7 mouse cellular contexts compared by ENCODE assay signal in the genomic region with DNA sequence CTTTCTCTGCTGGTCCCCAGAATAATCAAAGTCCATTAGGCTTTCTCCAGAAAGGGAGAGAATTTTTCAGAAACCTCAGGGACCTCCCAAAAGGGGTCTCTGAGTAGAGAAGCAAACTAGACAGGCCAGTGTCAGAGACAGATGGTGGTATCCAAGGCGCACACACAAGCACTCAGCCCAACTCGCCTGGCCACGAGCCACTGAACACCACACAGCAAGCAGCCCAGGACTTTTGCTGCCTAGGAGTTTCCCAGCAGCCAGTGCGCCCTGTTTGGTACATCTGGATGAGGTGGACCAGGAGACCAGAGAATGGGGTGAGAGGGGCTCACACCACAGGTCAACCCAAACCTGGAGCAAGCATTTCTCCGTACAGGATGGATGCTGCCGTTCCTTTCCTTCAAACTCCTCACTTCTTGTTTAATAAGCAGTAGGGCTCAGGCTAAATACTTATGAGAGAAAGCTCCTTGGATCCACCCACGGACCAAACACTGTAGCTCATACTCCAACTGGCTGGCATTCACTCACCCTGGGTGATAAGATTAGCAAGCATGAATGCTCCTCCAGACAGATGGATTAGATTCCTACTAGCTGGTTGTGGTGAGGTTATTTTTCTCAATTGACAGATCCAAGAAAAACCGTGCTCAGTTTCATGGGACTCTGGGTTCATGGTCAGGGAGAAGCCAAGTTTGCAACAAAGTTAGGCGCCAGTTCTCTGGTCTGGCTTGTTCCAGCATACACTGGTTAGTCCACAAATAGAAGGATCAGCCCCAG. TPM values are rescaled to one million over a fixed set of nuclear protein-coding genes. Genes with fewer than 3 reads are reported as not detected.
A peak's percentile ranks its signal among the peaks of the same experiment; 100 is the strongest.
DNase-seq lines count a peak whose midpoint lies in the region; ATAC-seq and TF ChIP-seq lines count a peak whose summit lies in the region.

No protein-coding gene starts in this region.

- H3K4me2 ChIP-seq in lung, embryonic 14.5 days: peak overlapping the region; percentile 96
- 0 out of 2 replicates have a peak overlapping the region, but pooled peaks have one; percentile 11 for H3K4me2 ChIP-seq in embryonic facial prominence, embryonic 11.5 days (ENCODE audit: low read depth, low read length)
- H3K4me2 ChIP-seq in hindbrain, embryonic 14.5 days (replicated peaks): peak overlapping the region; percentile 71
- peak overlapping the region; percentile 87 for H3K4me2 ChIP-seq in neural tube, embryonic 13.5 days

- no peaks in the 10 kb centered on the region for H3K9me3 ChIP-seq in lung, embryonic 14.5 days (ENCODE audit: low read depth, low read length)
- no peaks in the 10 kb centered on the region for H3K9me3 ChIP-seq in embryonic facial prominence, embryonic 11.5 days (replicated peaks; ENCODE audit: control insufficient read depth, low read length)
- no peaks in the 10 kb centered on the region for H3K9me3 ChIP-seq in hindbrain, embryonic 14.5 days (ENCODE audit: control insufficient read depth, low read length)
- H3K9me3 ChIP-seq in neural tube, embryonic 13.5 days: no peaks in the 10 kb centered on the region

- WGBS in lung, embryonic 14.5 days: 42% methylated on average over 9 of the region's 9 CpGs
- 66% methylated on average over 9 of the region's 9 CpGs for WGBS in embryonic facial prominence, embryonic 11.5 days
- 33% methylated on average over 9 of the region's 9 CpGs for WGBS in hindbrain, embryonic 14.5 days
- 46% methylated on average over 9 of the region's 9 CpGs for WGBS in neural tube, embryonic 13.5 days

- no peaks in the 10 kb centered on the region for H3K36me3 ChIP-seq in lung, embryonic 14.5 days (ENCODE audit: insufficient read depth)
- no peaks in the 10 kb centered on the region for H3K36me3 ChIP-seq in embryonic facial prominence, embryonic 11.5 days (replicated peaks; ENCODE audit: control insufficient read depth, insufficient read depth, low read depth, low read length)
- no peaks in the 10 kb centered on the region for H3K36me3 ChIP-seq in hindbrain, embryonic 14.5 days (replicated peaks; ENCODE audit: control insufficient read depth, insufficient read depth)
- H3K36me3 ChIP-seq in neural tube, embryonic 13.5 days: no peaks in the 10 kb centered on the region

- DNase-seq in lung, embryonic 14.5 days: no peak
- no peak for DNase-seq in lung, postnatal 4 days
- DNase-seq in embryonic facial prominence, embryonic 11.5 days (ENCODE audit: low spot score): no peak
- DNase-seq in hindbrain, embryonic 14.5 days (ENCODE audit: low spot score): peak; percentile 47
- DNase-seq in urinary bladder, postnatal 25 days (ENCODE audit: low spot score): no peak
- no peak for DNase-seq in adrenal gland, postnatal 14 days

- H3K27me3 ChIP-seq in lung, embryonic 14.5 days (ENCODE audit: insufficient read depth, low read length): peaks cover 15% of the 10 kb centered on the region
- peaks cover 11% of the 10 kb centered on the region for H3K27me3 ChIP-seq in embryonic facial prominence, embryonic 11.5 days (ENCODE audit: control insufficient read depth, insufficient read depth, low read length)
- peaks cover 14% of the 10 kb centered on the region; the same call in 1 of the 2 replicates for H3K27me3 ChIP-seq in hindbrain, embryonic 14.5 days (ENCODE audit: control insufficient read depth, insufficient read depth, low read length)
- peaks cover 9% of the 10 kb centered on the region; the same call in 1 of the 2 replicates for H3K27me3 ChIP-seq in neural tube, embryonic 13.5 days

- H3K27ac ChIP-seq in lung, embryonic 14.5 days (ENCODE audit: low read depth): no peak overlapping the region
- H3K27ac ChIP-seq in embryonic facial prominence, embryonic 11.5 days (replicated peaks; ENCODE audit: low read depth, low read length): no peak overlapping the region
- H3K27ac ChIP-seq in hindbrain, embryonic 14.5 days: no peak overlapping the region
- no peak overlapping the region for H3K27ac ChIP-seq in neural tube, embryonic 13.5 days (replicated peaks)

- 0 out of 2 replicates have a peak overlapping the region, but pooled peaks have one; percentile 4 for H3K4me3 ChIP-seq in lung, embryonic 14.5 days (ENCODE audit: low read depth, low read length)
- H3K4me3 ChIP-seq in embryonic facial prominence, embryonic 11.5 days (ENCODE audit: low read depth, low read length): no peak overlapping the region
- peak overlapping the region; percentile 62; the same call in 1 of the 2 replicates for H3K4me3 ChIP-seq in hindbrain, embryonic 14.5 days (replicated peaks; ENCODE audit: low read length)
- peak overlapping the region; percentile 68 for H3K4me3 ChIP-seq in neural tube, embryonic 13.5 days

- H3K4me1 ChIP-seq in lung, embryonic 14.5 days (ENCODE audit: insufficient read depth): 0 out of 2 replicates have a peak, but pooled peaks cover 3% of the 10 kb centered on the region
- no peaks in the 10 kb centered on the region; the same call in 1 of the 2 replicates for H3K4me1 ChIP-seq in embryonic facial prominence, embryonic 11.5 days (ENCODE audit: control insufficient read depth, insufficient read depth, low read length)
- peaks cover 22% of the 10 kb centered on the region; the same call in 1 of the 2 replicates for H3K4me1 ChIP-seq in hindbrain, embryonic 14.5 days (replicated peaks; ENCODE audit: control insufficient read depth, insufficient read depth, low read length)
- peaks cover 55% of the 10 kb centered on the region for H3K4me1 ChIP-seq in neural tube, embryonic 13.5 days (replicated peaks)

- ATAC-seq in lung, embryonic 14.5 days (ENCODE audit: insufficient read depth): no peak
- ATAC-seq in embryonic facial prominence, embryonic 11.5 days (replicated peaks; ENCODE audit: insufficient number of reproducible peaks, low FRiP score, low TSS enrichment, low read depth): no peak
- ATAC-seq in hindbrain, embryonic 14.5 days (ENCODE audit: low FRiP score): no peak
- no peak for ATAC-seq in neural tube, embryonic 13.5 days (ENCODE audit: low read depth)

- no peak for TF ChIP-seq CTCF in lung, embryonic 14.5 days (IDR thresholded peaks at IDR 0.05; ENCODE audit: low read depth)

- no peak overlapping the region; the same call in 1 of the 2 replicates for H3K9ac ChIP-seq in lung, embryonic 14.5 days
- no peak overlapping the region for H3K9ac ChIP-seq in embryonic facial prominence, embryonic 11.5 days (replicated peaks; ENCODE audit: low read length)
- H3K9ac ChIP-seq in hindbrain, embryonic 14.5 days: no peak overlapping the region
- H3K9ac ChIP-seq in neural tube, embryonic 13.5 days: no peak overlapping the region

RNA-seq across cellular contexts. Expression of gene Whrn, which starts 2.3 kb away (rescaled TPM):
- 4.5 and 4.7 TPM in 2 replicates for polyA plus RNA-seq in lung, embryonic 14.5 days (2014; fragmentation: Nextera tagmentation; extraction: Ambion mirVana)
- 3.8 and 4.6 TPM in 2 replicates for polyA plus RNA-seq in embryonic facial prominence, embryonic 11.5 days (2014; fragmentation: Nextera tagmentation; extraction: Ambion mirVana)
- 5.8 and 8.0 TPM in 2 replicates for polyA plus RNA-seq in hindbrain, embryonic 14.5 days (2014; fragmentation: Nextera tagmentation; extraction: Ambion mirVana)
- polyA plus RNA-seq in neural tube, embryonic 13.5 days (2015; fragmentation: Nextera tagmentation; extraction: Ambion mirVana): 4.2 and 5.6 TPM in 2 replicates
- 26.5 TPM in 2 replicates for total RNA-seq in adrenal gland, postnatal 14 days (2021)

RNA-seq across cellular contexts. Expression of gene Atp6v1g1, which starts 51.0 kb away (rescaled TPM):
- polyA plus RNA-seq in lung, embryonic 14.5 days (2014; fragmentation: Nextera tagmentation; extraction: Ambion mirVana): 228 and 231 TPM in 2 replicates
- polyA plus RNA-seq in embryonic facial prominence, embryonic 11.5 days (2014; fragmentation: Nextera tagmentation; extraction: Ambion mirVana): 353 and 362 TPM in 2 replicates
- polyA plus RNA-seq in hindbrain, embryonic 14.5 days (2014; fragmentation: Nextera tagmentation; extraction: Ambion mirVana): 409 and 428 TPM in 2 replicates
- 450 and 499 TPM in 2 replicates for polyA plus RNA-seq in neural tube, embryonic 13.5 days (2015; fragmentation: Nextera tagmentation; extraction: Ambion mirVana)
- 132 and 135 TPM in 2 replicates for total RNA-seq in adrenal gland, postnatal 14 days (2021)

Comparison
In these comparisons a context has a peak if more than half of its experiments do, and no peak if none do; other contexts are left out.
1. H3K4me2 ChIP-seq: peak in every context shown above with its lines; median percentile 96 in lung, embryonic 14.5 days; 87 in neural tube, embryonic 13.5 days; 71 in hindbrain, embryonic 14.5 days; 11 in embryonic facial prominence, embryonic 11.5 days.